Mouse (Mus musculus) frontal cortex, adult 2 months (tissue): Measurements from ENCODE around the gene Creb1. TPM values are rescaled to one million over a fixed set of nuclear protein-coding genes. Genes with fewer than 3 reads are reported as not detected.
"Not testable (repeated sequence)": the region's sequence is repeated elsewhere in the genome, so short reads cannot be mapped to it uniquely, and the experiment has no call there.

Experiments used
- DNase-seq, 2 experiments: peaks; one replicate each; pipeline ENCODE4 v3.0.0; 2022; ENCODE audit warnings: low spot score in 1 of 2; ENCODE audit errors: extremely low spot score in 1 of 2
- polyA plus RNA-seq: library from polyadenylated mRNA; depleted of rRNA; stranded (reverse); fragments of >200 nt; gene quantifications from 2 replicates; pipeline ENCODE4 v1.2.3, GENCODE M21; 2012

Creb1 gene
- polyA plus RNA-seq, 1 experiment: 17.5 TPM

GRCm38 (mm10) chr1:64616076-64616475 lies 83.6 kb downstream of the Creb1 start:
- DNase-seq: no peak

- no peak for DNase-seq
Observed at GRCm38 (mm10) chr1:64616531-64616880, 84.1 kb downstream of the Creb1 start.

DNA sequence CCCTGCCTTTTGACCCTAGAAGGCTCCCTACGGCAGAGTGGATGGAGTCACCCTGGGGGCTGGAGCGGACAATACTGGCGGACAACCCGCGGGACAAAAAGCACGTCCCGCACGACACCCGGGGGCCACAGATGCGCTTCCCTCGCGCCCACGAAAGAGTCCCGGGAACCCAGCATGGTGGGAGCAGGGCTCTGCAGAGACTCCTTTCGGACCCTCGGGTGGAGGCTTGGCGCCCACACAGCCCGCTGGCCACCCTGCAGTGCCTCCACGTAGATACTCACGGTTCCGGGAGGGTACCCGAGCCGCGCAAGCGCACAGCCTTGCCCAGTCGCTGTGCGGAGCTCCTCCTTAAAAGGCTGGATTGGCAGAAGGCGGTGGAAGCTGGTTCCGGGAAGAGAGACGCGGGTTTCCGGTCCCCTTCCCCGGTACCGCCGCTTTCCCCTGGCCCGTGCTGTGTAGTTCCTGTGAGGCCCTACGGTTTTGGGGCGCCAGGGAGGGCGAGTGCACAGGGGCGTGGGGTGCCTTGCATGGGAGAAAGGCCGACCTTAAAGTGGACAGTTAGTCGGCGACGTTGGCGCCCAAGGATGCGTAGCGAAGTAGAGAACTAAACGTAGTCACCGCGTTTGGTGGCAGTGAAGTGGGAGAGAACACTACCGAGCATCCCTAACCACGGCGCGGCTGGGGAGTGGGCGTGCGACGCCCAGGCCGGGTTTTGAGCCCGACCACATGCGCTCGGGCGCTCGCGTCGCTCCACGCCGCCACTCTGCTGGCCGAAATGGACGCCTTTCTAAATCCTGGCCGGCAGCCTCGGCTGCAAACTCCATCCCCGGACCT lies 84.7 kb downstream of the Creb1 start, which contains the start of gene Mettl21a:
TSS of gene Mettl21a (minus strand) at position 362 of the 834 bp plus-strand sequence.
- DNase-seq: peak; percentile 91 to 96

DNA sequence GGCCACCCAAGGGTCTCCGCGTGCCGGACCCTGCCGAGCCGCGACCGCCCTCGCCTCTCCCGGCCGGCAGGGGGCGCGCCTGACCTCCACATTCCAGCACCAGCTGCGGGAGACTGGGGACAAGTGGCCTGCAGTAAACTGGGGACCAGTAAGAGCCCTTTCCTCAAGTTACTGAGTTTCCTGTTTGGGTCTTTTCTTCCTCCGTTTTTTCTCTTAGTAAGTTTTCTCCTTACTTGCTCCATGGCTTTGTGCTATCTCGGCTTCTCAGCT lies 85.2 kb downstream of the Creb1 start:
- peak; percentile 56 to 88 for DNase-seq

DNA sequence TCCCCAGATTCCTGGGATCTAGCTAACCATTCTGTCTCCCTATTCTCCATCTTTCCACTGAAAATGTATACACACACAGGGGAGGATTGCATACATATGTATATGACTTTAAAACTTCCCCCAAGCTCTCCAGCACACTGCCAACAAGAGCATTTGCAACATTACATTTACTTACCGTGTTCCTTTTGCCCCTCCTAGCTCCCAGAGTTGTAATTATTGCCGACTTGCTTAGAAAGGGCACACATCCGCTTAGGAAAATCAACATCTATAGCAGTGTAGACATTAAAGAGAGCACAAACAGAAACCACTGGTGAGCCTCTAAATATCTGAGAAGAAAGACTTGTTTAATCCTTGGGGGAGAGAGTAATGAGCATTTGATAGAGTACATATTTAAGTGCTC lies 85.8 kb downstream of the Creb1 start:
- no peak for DNase-seq

DNA sequence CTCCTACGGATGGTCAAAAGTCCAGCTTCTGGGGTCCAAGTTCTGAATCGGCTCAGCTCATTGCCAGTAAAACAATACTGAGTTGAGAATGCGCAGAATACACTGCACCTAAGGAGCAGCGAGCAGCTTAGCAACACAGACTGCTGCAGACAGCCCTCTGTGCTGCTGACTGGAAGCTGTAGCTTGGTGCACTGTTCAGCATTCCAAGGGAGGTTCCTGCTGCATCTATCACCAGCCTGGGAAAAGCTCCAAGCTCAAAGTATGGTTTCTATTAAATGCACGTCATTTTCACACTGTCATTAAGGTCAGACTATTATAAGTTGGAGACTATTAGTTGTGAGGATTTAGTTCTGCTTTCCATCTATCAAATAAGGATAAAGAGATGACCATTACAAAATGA lies 88.7 kb downstream of the Creb1 start:
- DNase-seq: peak in 1 of 2 experiments; percentile 43

GRCm38 (mm10) chr1:64623558-64624435 lies 91.4 kb downstream of the Creb1 start:
- peak in 1 of 2 experiments; percentile 40 for DNase-seq

DNA sequence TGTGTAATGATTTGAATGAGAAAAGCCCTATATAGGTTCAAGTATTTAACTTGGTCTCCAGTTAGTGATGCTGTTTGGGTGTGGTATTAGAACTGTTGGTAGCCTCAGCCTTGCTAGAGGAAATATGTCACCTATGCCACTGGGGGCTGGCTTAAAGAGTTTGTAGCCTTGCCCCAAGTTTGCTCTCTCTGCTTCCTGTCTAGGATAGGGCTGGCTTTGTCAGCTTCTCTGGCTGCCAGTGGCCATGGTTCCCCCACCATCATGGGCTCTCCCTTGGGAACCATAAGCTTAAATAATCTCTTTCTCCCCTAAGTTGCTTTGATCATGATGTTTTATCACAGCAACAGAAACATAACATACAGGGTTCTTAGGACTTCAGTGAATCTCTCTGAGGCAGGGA lies 92.8 kb downstream of the Creb1 start:
- no peak for DNase-seq

- no peak for DNase-seq
Observed at GRCm38 (mm10) chr1:64631526-64631925, 99.1 kb downstream of the Creb1 start.

DNA sequence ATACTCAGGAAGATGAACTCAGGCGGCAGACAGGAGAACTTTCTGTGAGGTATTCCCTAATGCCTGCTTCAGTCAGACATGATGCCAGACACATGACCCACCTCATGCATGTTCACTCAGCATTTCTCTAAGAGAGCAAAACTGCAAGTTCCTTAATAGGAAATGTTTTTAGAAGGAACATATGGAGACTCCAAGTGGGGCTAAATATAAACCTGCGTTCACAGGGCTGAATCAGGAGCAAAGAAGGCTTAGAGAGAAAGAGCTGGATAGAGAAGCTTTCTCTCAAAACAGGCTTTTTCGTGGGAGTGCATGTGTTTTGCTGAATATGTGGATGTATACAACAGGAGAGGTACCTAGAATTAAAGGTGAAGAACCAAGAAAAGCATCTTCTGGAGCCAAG lies 100.8 kb downstream of the Creb1 start:
- peak; percentile 63 to 82 for DNase-seq

DNA sequence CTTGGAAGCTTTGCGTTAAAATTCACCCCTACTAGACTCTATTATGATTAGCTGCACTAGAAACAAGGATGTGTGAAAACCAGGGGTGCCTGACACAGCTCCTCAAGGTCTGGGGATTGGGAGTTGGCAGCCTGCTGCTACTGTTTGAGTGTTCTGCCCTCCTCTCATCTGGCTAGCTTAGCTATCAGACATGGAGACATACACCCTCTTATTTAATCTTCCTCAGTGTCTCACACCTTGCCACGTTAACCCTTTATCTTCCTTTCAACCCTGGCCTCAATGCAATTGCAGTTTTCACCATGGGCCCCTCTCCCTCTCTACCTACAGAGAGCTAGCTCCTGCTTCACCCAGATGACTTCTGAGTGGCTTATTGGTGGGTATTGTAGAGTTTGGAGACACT lies 103.2 kb downstream of the Creb1 start:
- no peak for DNase-seq

- no peak for DNase-seq
Observed at GRCm38 (mm10) chr1:64639279-64639678, 106.8 kb downstream of the Creb1 start.

DNA sequence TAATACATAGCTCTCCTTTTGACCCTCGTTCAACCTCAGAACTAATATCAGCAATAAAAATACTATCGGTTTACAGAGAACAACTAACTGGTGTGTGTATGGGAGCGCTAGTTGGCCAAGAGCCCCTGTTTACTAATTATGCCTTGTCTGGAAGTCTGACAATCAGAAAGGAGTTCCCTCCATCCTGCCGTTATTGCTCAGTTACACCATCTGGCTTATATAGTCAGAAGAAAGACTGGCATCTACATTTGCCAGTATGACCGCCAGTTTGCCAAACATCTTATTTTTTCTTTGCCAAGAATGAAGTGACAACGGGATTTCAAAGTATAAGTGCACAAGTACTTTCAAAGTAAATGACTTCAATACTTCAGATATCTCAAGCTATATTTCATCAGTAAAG lies 108.6 kb downstream of the Creb1 start:
- DNase-seq: no peak

DNA sequence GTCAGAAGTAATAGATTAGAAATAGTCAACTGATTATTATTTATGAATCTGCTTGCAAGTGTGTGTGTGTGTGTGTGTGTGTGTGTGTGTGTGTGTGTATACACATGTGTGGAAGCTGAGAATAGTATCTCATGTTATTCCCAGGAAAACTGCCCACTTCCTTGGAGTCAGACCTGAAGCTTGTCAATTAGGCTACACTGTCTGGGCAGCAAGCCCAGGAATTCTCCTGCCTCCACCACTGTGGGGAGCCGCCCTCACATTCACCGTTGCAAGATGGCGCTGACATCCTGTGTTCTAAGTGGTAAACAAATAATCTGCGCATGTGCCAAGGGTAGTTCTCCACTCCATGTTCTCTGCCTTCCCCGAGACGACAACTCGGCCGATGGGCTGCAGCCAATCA lies 110.1 kb downstream of the Creb1 start:
- not testable (repeated sequence) for DNase-seq

DNA sequence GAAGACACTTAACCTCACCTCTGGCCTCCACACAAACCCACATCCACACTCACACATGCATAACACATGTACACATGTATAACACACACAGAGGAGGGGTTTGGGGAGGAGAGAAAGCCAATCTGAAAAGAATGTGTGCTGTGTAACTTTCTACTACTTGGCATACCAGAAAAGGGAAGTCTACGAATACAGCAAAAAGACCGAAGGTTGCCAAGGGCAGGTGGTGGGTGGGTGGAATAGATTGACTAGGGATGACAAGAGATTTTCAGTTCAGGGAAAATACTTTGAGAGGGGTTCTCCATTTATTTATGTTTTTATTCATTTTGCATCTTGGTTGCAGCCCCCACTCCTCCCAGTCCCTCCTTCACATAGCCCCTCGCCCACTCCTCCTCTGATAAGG lies 112.1 kb downstream of the Creb1 start:
- DNase-seq: no peak

DNA sequence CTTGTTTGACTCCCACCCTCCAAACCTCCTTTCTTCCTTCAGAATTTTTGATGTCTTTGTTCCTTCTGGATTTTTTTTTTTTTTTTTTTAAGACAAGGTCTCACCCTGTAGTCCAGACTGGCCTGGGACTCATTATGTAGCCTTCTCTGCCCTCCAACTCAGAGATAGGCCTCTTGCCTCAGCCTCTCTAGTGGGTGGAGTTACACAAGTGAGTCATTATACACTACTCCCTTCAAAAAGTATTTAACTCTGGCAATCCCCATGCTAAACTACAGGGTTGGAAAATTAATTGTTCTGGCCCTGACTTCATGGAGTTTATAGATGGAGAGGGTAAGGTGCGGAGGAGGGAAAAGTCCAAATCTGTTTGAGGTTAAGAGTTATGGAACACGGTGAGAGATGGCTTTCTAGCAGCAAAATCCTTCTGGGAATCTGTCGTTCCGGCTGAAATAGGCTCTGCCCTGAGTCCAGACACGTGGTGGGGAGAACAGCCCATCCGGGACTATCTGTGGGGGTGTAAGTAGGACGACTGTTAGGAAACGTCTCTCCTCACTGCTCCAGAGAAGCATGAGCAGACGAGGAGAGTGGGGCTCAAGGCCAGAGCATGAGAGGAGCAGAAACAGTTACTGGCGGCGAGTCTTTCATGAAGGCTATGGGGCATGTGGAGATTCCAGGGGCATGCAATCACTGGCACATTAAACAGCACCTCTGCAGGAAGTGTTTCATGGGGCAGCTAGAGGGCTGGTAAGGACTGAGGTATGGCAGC lies 117.1 kb downstream of the Creb1 start:
- DNase-seq: no peak

DNA sequence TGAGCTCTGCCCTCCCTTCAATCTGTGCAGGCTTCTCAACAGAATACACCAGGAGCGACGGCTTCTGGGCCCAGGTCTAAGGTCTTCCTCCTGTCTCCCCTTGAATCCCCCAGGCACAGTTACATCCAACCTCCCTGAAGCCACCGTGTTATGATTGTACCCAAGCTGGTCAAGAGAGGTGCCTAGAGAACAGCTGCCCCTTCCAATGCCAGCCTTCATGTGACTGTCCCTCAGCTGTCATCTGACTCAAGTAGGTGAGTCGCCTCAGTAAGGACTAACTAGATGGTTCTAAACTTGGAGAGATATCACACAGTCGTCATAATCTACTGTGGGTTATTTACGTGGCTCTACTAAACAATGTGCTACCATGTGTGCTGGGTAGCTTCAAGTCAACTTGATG lies 121.3 kb downstream of the Creb1 start:
- no peak for DNase-seq
